Mouse (Mus musculus): Measurements from ENCODE around the gene Tbc1d10a. TPM values are rescaled to one million over a fixed set of nuclear protein-coding genes. Genes with fewer than 3 reads are reported as not detected.

Tbc1d10a gene
- 30.2 and 31.1 TPM in 2 replicates for polyA plus RNA-seq (2015; fragmentation: Nextera tagmentation; extraction: Ambion mirVana)

- peak; percentile 99 for ATAC-seq (replicated peaks)
- peak within 1 kb of the TSS; percentile 76 for H3K9ac ChIP-seq (replicated peaks)
- under 1% methylated on average over 70 of the region's 71 CpGs for WGBS
- H3K36me3 ChIP-seq = peaks cover 15% of the 10 kb centered on the region
- H3K27me3 ChIP-seq = no peaks in the 10 kb centered on the region
- peak within 1 kb of the TSS; percentile 80 for H3K4me3 ChIP-seq
- no peaks in the 10 kb centered on the region for H3K9me3 ChIP-seq
- H3K4me2 ChIP-seq (replicated peaks) = peak within 1 kb of the TSS; percentile 82
- peaks cover 24% of the 10 kb centered on the region for H3K4me1 ChIP-seq
- H3K27ac ChIP-seq (replicated peaks) = peak within 1 kb of the TSS; percentile 60; the same call in 1 of the 2 replicates
Measured at GRCm38 (mm10) chr11:4186486-4187317, at the start of gene Tbc1d10a. Tbc1d10a (plus strand) TSS chr11:4186789.

GRCm38 (mm10) chr11:4138964-4139363 is 47.6 kb upstream of the Tbc1d10a start:
- H3K4me2 ChIP-seq (replicated peaks) = no peak overlapping the region
- no peaks in the 10 kb centered on the region for H3K27me3 ChIP-seq
- no peak overlapping the region for H3K27ac ChIP-seq (replicated peaks)
- no peak overlapping the region for H3K4me3 ChIP-seq
- peaks cover 44% of the 10 kb centered on the region for H3K36me3 ChIP-seq
- H3K9me3 ChIP-seq = no peaks in the 10 kb centered on the region
- peaks cover 27% of the 10 kb centered on the region for H3K4me1 ChIP-seq
- 86% methylated on average over 2 of the region's 2 CpGs for WGBS
- no peak for ATAC-seq (replicated peaks)
- H3K9ac ChIP-seq (replicated peaks) = no peak overlapping the region

DNA sequence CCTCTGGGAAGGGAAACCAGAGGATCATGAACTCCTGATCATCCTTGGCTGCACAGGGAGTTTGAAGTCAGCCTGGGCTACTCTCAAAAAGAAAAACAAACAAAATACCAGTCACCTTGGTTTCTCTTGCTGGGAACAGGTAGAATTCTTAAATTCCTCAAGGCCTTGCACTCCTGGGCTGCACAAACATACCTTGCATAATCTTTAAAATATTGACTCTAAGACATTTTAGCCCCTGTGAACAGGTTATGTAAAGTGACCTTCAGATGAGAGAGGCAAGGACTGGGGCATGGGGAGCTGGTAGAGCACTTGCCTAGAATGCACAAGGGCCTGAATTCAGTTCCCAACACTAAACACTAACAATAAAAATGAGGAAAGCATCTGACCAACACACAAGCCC is 45.1 kb upstream of the Tbc1d10a start:
- Histone ChIP-seq H3K36me3 (peaks cover 44% of the 10 kb centered on the region), H3K9ac (replicated peaks) (no peak overlapping the region), H3K27me3 (no peaks in the 10 kb centered on the region), H3K4me2 (replicated peaks) (no peak overlapping the region), H3K4me3 (no peak overlapping the region), H3K9me3 (no peaks in the 10 kb centered on the region), H3K27ac (replicated peaks) (no peak overlapping the region), H3K4me1 (peaks cover 14% of the 10 kb centered on the region)
- ATAC-seq (replicated peaks) = no peak

GRCm38 (mm10) chr11:4142352-4142751 is 44.2 kb upstream of the Tbc1d10a start:
- no peak overlapping the region for H3K4me3 ChIP-seq
- H3K9ac ChIP-seq (replicated peaks) = no peak overlapping the region
- no peaks in the 10 kb centered on the region for H3K9me3 ChIP-seq
- H3K27me3 ChIP-seq = no peaks in the 10 kb centered on the region
- peaks cover 44% of the 10 kb centered on the region for H3K36me3 ChIP-seq
- no peak overlapping the region for H3K4me2 ChIP-seq (replicated peaks)
- WGBS = 88% methylated on average over 4 of the region's 4 CpGs
- H3K27ac ChIP-seq (replicated peaks) = no peak overlapping the region
- no peak for ATAC-seq (replicated peaks)
- H3K4me1 ChIP-seq = peaks cover 5% of the 10 kb centered on the region

GRCm38 (mm10) chr11:4143281-4144062 is 43.1 kb upstream of the Tbc1d10a start:
- Histone ChIP-seq H3K27me3 (no peaks in the 10 kb centered on the region), H3K27ac (replicated peaks) (no peak overlapping the region), H3K36me3 (peaks cover 40% of the 10 kb centered on the region), H3K4me3 (no peak overlapping the region), H3K9ac (replicated peaks) (no peak overlapping the region), H3K4me1 (no peaks in the 10 kb centered on the region), H3K9me3 (no peaks in the 10 kb centered on the region), H3K4me2 (replicated peaks) (no peak overlapping the region)
- peak; percentile 35; the same call in 1 of the 2 replicates for ATAC-seq (replicated peaks)
- WGBS = 84% methylated on average over 21 of the region's 21 CpGs

DNA sequence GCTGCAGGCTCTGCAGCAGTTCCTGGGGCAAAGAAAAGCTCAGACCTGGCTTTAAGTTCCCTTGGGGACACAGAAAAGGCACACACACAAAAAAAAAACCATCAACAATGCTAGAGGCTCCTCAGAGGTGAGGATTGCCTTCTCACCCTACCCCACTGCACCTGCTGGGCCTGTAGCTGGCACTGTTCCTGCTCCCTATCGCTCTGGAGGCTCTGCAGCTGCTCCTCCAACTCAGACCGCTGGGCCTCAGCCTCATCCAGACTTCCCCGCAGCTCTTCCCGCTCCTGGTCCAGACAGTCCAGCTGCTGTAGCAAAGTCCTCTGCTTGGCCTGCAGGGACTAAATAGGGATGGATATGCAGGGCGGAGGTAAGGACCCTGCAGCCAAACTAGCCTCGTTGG is 40.2 kb upstream of the Tbc1d10a start:
- no peaks in the 10 kb centered on the region for H3K27me3 ChIP-seq
- no peak overlapping the region for H3K4me2 ChIP-seq (replicated peaks)
- H3K36me3 ChIP-seq = peaks cover 20% of the 10 kb centered on the region
- no peak for ATAC-seq (replicated peaks)
- no peaks in the 10 kb centered on the region for H3K4me1 ChIP-seq
- H3K27ac ChIP-seq (replicated peaks) = no peak overlapping the region
- H3K9ac ChIP-seq (replicated peaks) = no peak overlapping the region
- H3K9me3 ChIP-seq = no peaks in the 10 kb centered on the region
- WGBS = 76% methylated on average over 6 of the region's 6 CpGs
- H3K4me3 ChIP-seq = no peak overlapping the region

- no peak overlapping the region for H3K9ac ChIP-seq (replicated peaks)
- H3K36me3 ChIP-seq = peaks cover 13% of the 10 kb centered on the region
- H3K4me2 ChIP-seq (replicated peaks) = no peak overlapping the region
- no peaks in the 10 kb centered on the region for H3K9me3 ChIP-seq
- H3K27me3 ChIP-seq = no peaks in the 10 kb centered on the region
- H3K27ac ChIP-seq (replicated peaks) = no peak overlapping the region
- ATAC-seq (replicated peaks) = no peak
- no peaks in the 10 kb centered on the region for H3K4me1 ChIP-seq
- no peak overlapping the region for H3K4me3 ChIP-seq
- whole genome bisulfite sequencing = 79% methylated on average over 10 of the region's 10 CpGs
Measured at GRCm38 (mm10) chr11:4147098-4147497, 39.5 kb upstream of the Tbc1d10a start.

- 87% methylated on average over 5 of the region's 5 CpGs for WGBS
- Histone ChIP-seq H3K27me3 (no peaks in the 10 kb centered on the region), H3K4me1 (no peaks in the 10 kb centered on the region), H3K9me3 (no peaks in the 10 kb centered on the region), H3K4me2 (replicated peaks) (no peak overlapping the region), H3K36me3 (peaks cover 3% of the 10 kb centered on the region), H3K9ac (replicated peaks) (no peak overlapping the region), H3K27ac (replicated peaks) (no peak overlapping the region), H3K4me3 (no peak overlapping the region)
- ATAC-seq (replicated peaks) = no peak
Measured at GRCm38 (mm10) chr11:4148120-4148519, 38.5 kb upstream of the Tbc1d10a start.

DNA sequence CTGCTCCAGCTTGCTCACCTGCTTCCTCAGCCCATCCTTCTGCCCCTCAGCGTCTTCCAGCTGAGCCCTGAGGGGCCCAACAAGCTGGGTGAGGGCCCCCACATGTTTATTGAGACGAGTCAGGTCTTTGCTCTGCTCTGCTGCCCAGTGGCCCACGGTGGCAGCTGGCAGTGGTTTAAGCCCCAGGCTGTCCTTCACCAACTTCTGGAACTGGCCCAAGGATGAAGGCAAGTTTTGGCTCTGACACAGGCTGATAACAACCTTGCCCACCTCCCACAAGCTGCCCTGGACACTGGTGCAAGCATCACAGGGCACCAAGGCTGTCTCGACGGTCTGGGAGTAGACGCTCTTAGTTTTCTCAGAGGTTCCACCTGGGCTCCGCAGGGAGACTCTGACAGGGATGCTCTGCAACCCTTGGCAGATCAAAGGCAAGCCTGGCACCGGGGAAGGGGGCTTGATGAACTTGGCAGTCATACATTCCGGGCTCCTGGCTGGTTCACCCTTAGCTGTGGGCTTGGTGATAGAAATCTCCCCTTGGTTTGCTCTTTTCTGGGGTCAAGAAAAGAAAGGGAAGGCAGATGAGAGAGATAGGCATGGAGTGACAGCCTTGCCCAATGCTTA is 37.9 kb upstream of the Tbc1d10a start:
- Histone ChIP-seq H3K36me3 (no peaks in the 10 kb centered on the region), H3K9ac (replicated peaks) (no peak overlapping the region), H3K4me2 (replicated peaks) (no peak overlapping the region), H3K4me1 (no peaks in the 10 kb centered on the region), H3K27me3 (no peaks in the 10 kb centered on the region), H3K4me3 (no peak overlapping the region), H3K9me3 (no peaks in the 10 kb centered on the region), H3K27ac (replicated peaks) (no peak overlapping the region)
- WGBS = 81% methylated on average over 9 of the region's 9 CpGs
- no peak for ATAC-seq (replicated peaks)

DNA sequence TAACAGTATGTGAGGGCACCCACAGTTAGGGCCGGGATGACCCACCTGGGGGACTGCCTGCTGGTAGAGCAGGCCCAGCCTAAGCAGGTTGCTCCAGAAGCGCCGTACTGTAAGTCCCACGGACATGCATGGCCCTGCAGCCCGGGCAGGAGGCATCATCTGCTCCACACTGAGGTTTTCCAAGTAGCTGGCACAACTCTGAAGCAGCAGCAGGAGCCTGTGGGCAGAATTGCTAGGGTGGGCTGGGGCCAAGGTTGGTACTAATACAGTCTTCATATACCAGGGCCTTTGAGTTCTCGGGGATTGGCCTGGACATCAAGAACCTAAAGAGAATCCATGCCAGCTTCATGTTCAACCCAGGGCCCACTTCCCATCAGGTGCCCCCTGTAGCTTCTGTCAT is 36.7 kb upstream of the Tbc1d10a start:
- no peak overlapping the region for H3K27ac ChIP-seq (replicated peaks)
- H3K36me3 ChIP-seq = no peaks in the 10 kb centered on the region
- H3K4me3 ChIP-seq = no peak overlapping the region
- no peak for ATAC-seq (replicated peaks)
- H3K9me3 ChIP-seq = no peaks in the 10 kb centered on the region
- no peak overlapping the region for H3K4me2 ChIP-seq (replicated peaks)
- no peak overlapping the region for H3K9ac ChIP-seq (replicated peaks)
- H3K4me1 ChIP-seq = no peaks in the 10 kb centered on the region
- no peaks in the 10 kb centered on the region for H3K27me3 ChIP-seq
- 82% methylated on average over 6 of the region's 6 CpGs for WGBS

DNA sequence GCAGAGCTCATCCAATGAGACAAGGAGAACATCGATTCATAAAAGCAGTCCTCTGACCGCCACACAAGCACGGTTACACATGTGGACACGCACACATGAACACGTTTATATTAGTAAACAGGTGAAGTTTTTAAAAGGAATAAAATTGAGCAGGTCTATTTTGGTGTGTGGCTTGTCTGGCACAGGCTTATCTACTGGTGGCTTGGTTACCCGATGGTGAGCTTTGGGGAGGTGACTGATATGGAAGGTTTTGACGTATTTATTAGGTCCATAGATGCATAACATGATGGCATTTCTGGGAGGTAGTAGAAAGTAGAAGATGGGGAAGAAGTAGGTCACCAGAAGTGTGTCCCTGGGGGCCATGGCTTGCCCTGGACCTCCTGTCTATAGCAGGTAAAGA is 32.9 kb upstream of the Tbc1d10a start:
- ATAC-seq (replicated peaks) = no peak
- no peak overlapping the region for H3K27ac ChIP-seq (replicated peaks)
- no peak overlapping the region for H3K4me3 ChIP-seq
- H3K9me3 ChIP-seq = no peaks in the 10 kb centered on the region
- WGBS = 97% methylated on average over 7 of the region's 7 CpGs
- H3K36me3 ChIP-seq = no peaks in the 10 kb centered on the region
- H3K4me2 ChIP-seq (replicated peaks) = no peak overlapping the region
- no peak overlapping the region for H3K9ac ChIP-seq (replicated peaks)
- H3K27me3 ChIP-seq = no peaks in the 10 kb centered on the region
- no peaks in the 10 kb centered on the region for H3K4me1 ChIP-seq

DNA sequence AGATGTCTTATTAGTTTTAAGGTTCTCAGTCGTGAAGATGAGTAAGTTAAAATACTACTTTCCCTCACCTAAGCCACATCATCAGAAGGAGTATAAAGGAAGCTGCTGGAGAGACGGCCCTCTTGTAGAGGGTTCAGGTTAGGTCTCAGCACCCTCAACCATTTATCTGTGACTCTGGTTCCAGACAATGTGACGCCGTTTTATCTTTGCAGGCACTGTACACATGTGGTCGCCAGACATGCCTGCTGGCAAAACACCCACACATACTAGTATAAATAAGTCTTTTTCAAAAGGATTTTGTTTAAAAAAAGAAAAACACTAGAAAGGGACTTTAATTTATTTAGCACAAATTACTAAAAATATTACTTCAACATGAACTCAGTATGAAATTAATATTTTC is 30.9 kb upstream of the Tbc1d10a start:
- Histone ChIP-seq H3K36me3 (no peaks in the 10 kb centered on the region), H3K4me3 (no peak overlapping the region), H3K27me3 (no peaks in the 10 kb centered on the region), H3K4me2 (replicated peaks) (no peak overlapping the region), H3K4me1 (peaks cover 11% of the 10 kb centered on the region), H3K9ac (replicated peaks) (no peak overlapping the region), H3K9me3 (no peaks in the 10 kb centered on the region), H3K27ac (replicated peaks) (no peak overlapping the region)
- ATAC-seq (replicated peaks) = no peak
- 88% methylated on average over 5 of the region's 5 CpGs for WGBS

Data from forebrain, embryonic 15.5 days (tissue).